Mouse (Mus musculus): Measurements from ENCODE around the gene Wipi1. TPM values are rescaled to one million over a fixed set of nuclear protein-coding genes. Genes with fewer than 3 reads are reported as not detected.

Gene Wipi1
- total and polyA plus RNA-seq, 3 experiments: 2.6 to 8.2 TPM; not detected in 1

DNA sequence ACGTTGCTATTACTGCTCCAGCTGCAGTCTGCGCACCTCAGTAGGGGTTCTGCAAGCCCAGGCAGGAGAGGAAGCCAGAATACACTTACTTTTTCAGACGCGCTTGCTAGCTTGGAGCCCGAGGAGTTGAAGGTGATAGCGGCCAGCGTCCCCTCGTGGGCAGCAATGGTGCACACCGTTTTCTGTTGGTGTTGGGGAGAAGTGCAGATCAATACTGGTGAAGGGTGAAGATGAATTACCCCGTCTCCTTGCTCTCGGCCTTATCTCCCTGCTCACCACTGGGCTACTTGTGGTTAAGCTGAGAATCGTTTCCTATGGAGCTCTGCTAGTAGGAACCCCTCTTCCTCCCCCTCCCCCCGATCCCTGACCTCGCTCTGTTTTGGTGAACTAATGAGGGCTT lies 27.8 kb downstream of the Wipi1 start:
- Histone ChIP-seq H3K4me1 (ENCODE audit: control insufficient read depth in 1 of 2, insufficient read depth in 2 of 2, low read length in 2 of 2) (peaks cover 27 to 32% of the 10 kb centered on the region in 2 experiments), H3K27ac (ENCODE audit: control insufficient read depth, low read depth, low read length) (no peak overlapping the region), H3K9ac (ENCODE audit: control insufficient read depth, low read depth, low read length, poor library complexity, severe bottlenecking) (peak overlapping the region; percentile 3; the same call in 1 of the 2 replicates), H3K9me3 (replicated peaks; ENCODE audit: insufficient read depth, low read length) (no peaks in the 10 kb centered on the region), H3K36me3 (ENCODE audit: control insufficient read depth in 1 of 2, insufficient read depth in 2 of 2, low read length in 2 of 2) (peaks cover 0 to 24% of the 10 kb centered on the region in 2 experiments; a peak in 2 of 4 replicates), H3K27me3 (ENCODE audit: control insufficient read depth in 1 of 2, insufficient read depth in 2 of 2, low read length in 2 of 2) (no peaks in the 10 kb centered on the region), H3K4me3 (ENCODE audit: control insufficient read depth in 1 of 2, insufficient read depth in 1 of 2, low read depth in 2 of 2, low read length in 2 of 2) (no peak overlapping the region), H3K79me2 (ENCODE audit: control insufficient read depth, insufficient read depth, low read length, poor library complexity) (no peaks in the 10 kb centered on the region)
- peak; percentile 76 for DNase-seq (ENCODE audit: low read depth, low spot score)
- TF ChIP-seq CTCF (IDR thresholded peaks at IDR 0.05 in 2 of 3, conservative IDR thresholded peaks at IDR 0.05 in 1 of 3; ENCODE audit: control insufficient read depth in 1 of 3, insufficient read depth in 1 of 3, low read depth in 2 of 3, low read length in 3 of 3, poor library complexity in 1 of 3, severe bottlenecking in 1 of 3): peak; percentile 76 to 80 (median 80)
- TF ChIP-seq SMC3 (IDR thresholded peaks at IDR 0.05; ENCODE audit: low read depth, low read length): peak; percentile 90
- TF ChIP-seq ZC3H11A (IDR thresholded peaks at IDR 0.05; ENCODE audit: low read depth, low read length): peak; percentile 80
- TF ChIP-seq POLR2AphosphoS2 (IDR thresholded peaks at IDR 0.05; ENCODE audit: low read length): no peak
- TF ChIP-seq BHLHE40 (IDR thresholded peaks at IDR 0.05; ENCODE audit: borderline replicate concordance, low read depth, low read length): no peak
- no peak for TF ChIP-seq ZNF384 (IDR thresholded peaks at IDR 0.05; ENCODE audit: low read depth, low read length)
- no peak; the same call in 1 of the 2 replicates for TF ChIP-seq RCOR1 (IDR thresholded peaks at IDR 0.05; ENCODE audit: low read depth, low read length)
- no peak for TF ChIP-seq MAZ (IDR thresholded peaks at IDR 0.05; ENCODE audit: low read depth, low read length)
- no peak for TF ChIP-seq CHD2 (IDR thresholded peaks at IDR 0.05; ENCODE audit: low read length)
- no peak for TF ChIP-seq POLR2A (IDR thresholded peaks at IDR 0.05; ENCODE audit: control insufficient read depth in 1 of 2, insufficient read depth in 1 of 2, low read depth in 1 of 2, low read length in 2 of 2, poor library complexity in 1 of 2)
- TF ChIP-seq TAL1 (IDR thresholded peaks at IDR 0.05; ENCODE audit: low read length): no peak
- TF ChIP-seq MEF2A (IDR thresholded peaks at IDR 0.05; ENCODE audit: extremely low read depth, insufficient replicate concordance, low read depth, low read length, poor library complexity, severe bottlenecking): no peak
- peak; percentile 40; the same call in 1 of the 2 replicates for TF ChIP-seq ETS1 (IDR thresholded peaks at IDR 0.05; ENCODE audit: low read depth, low read length)
- no peak for TF ChIP-seq NELFE (IDR thresholded peaks at IDR 0.05; ENCODE audit: low read depth, low read length)
- TF ChIP-seq GATA1 (IDR thresholded peaks at IDR 0.05; ENCODE audit: low read depth, low read length): peak; percentile 71
- no peak for TF ChIP-seq MXI1 (IDR thresholded peaks at IDR 0.05; ENCODE audit: low read depth, low read length)
- TF ChIP-seq MYC (IDR thresholded peaks at IDR 0.05; ENCODE audit: low read depth, low read length): no peak
- no peak for TF ChIP-seq JUND (IDR thresholded peaks at IDR 0.05; ENCODE audit: low read depth, low read length)
- no peak for TF ChIP-seq TBP (IDR thresholded peaks at IDR 0.05; ENCODE audit: low read depth, low read length)
- TF ChIP-seq MAFK (IDR thresholded peaks at IDR 0.05; ENCODE audit: borderline replicate concordance, low read depth, low read length): no peak
- TF ChIP-seq ZMIZ1 (IDR thresholded peaks at IDR 0.05; ENCODE audit: low read depth, low read length): no peak
- no peak for TF ChIP-seq HCFC1 (IDR thresholded peaks at IDR 0.05; ENCODE audit: low read depth, low read length)
- TF ChIP-seq E2F4 (IDR thresholded peaks at IDR 0.05; ENCODE audit: borderline replicate concordance, low read depth, low read length): no peak
- TF ChIP-seq GABPA (IDR thresholded peaks at IDR 0.05; ENCODE audit: low read depth, low read length): no peak
- TF ChIP-seq POLR2AphosphoS5 (IDR thresholded peaks at IDR 0.05; ENCODE audit: borderline replicate concordance, low read depth, low read length): no peak
- no peak for TF ChIP-seq USF2 (IDR thresholded peaks at IDR 0.05; ENCODE audit: borderline replicate concordance in 1 of 2, insufficient read depth in 1 of 2, low read depth in 1 of 2, low read length in 2 of 2)
- peak; percentile 36; the same call in 1 of the 2 replicates for TF ChIP-seq TCF12 (IDR thresholded peaks at IDR 0.05; ENCODE audit: low read depth, low read length)
- no peak for TF ChIP-seq CHD1 (IDR thresholded peaks at IDR 0.05; ENCODE audit: low read depth, low read length)
- no peak for TF ChIP-seq USF1 (IDR thresholded peaks at IDR 0.05; ENCODE audit: low read depth, low read length)
- no peak for TF ChIP-seq NRF1 (IDR thresholded peaks at IDR 0.05; ENCODE audit: insufficient read depth, low read depth, low read length, poor library complexity, severe bottlenecking)
- no peak for TF ChIP-seq MYB (IDR thresholded peaks at IDR 0.05; ENCODE audit: low read depth, low read length)
- no peak for TF ChIP-seq KAT2A (conservative IDR thresholded peaks at IDR 0.05; ENCODE audit: low read depth, low read length)
- peak; percentile 59 to 60 for TF ChIP-seq EP300 (IDR thresholded peaks at IDR 0.05; ENCODE audit: low read depth in 1 of 2, low read length in 2 of 2)
- no peak for TF ChIP-seq SIN3A (IDR thresholded peaks at IDR 0.05; ENCODE audit: low read length)
- no peak for TF ChIP-seq MAX (IDR thresholded peaks at IDR 0.05; ENCODE audit: low read length)
- TF ChIP-seq ELF1 (IDR thresholded peaks at IDR 0.05; ENCODE audit: low read depth, low read length): no peak
- TF ChIP-seq ZKSCAN1 (IDR thresholded peaks at IDR 0.05; ENCODE audit: low read depth, low read length): no peak
- peak; percentile 74 for TF ChIP-seq RAD21 (IDR thresholded peaks at IDR 0.05; ENCODE audit: low read depth, low read length)
